Mouse (Mus musculus) cerebellum, adult 11 months (tissue): ENCODE measurements at regions not wholly inside any gene's neighbourhood (a gene's known extent, or its start where the extent isn't known, plus 50 kb on each side); places are given as distances from the start of the nearest gene placed in this dataset.

ENCODE experiments used
- DNase-seq: peaks from one replicate; pipeline ENCODE4 v3.0.0; 2022

- DNase-seq: no peak
These were observed 270.8 kb upstream of the Noct start for GRCm38 (mm10) chr3:50953456-50953855.

GRCm38 (mm10) chr3:50970386-50970785 is 253.9 kb upstream of the Noct start:
- no peak for DNase-seq

DNA sequence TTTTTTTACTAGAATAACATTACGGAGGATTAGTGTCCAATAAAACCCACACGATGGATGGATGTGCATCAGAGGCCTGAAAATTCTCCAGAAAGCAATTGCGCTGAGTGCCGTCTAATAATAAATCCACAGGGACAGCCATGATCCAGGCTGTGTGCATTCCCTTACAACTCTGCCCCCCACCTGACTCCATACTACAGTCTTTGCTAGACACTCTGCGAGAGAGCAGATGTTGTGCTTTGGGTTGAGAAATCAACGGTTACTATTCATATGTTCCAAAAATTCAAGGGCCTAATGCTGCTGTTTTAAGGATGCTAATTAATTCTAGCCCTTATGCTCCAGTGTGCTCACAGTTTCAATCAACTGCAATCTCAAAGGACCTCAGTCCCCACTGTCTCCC is 251.2 kb upstream of the Noct start:
- no peak for DNase-seq

DNA sequence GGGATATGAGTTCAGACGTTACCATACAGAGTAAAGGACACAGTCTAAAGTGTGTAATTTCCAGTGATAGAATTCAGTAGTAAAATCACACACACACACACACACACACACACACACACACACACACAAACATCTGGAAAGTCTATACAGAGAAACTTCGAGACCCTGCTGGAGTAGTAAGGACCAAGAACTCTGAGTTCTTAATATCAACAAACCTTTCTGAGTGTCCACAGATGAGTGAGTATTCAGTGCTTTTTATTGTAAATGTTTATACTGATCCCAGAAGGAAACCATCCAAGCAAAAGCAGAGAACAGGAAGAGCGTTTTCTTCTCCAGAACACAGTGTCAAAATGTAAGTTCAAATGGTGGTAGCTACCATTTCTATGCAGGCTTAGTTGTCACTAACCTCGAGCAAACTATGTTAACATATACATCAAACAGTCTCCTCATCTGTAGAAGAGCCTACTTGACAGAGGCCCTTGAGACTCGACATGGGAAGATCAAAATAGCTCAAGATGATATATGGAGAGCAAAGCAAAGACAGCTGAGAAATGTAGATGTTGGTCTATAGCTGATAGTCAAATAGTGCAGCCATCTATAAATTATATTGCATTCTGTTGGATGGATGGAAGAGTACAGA is 248.0 kb upstream of the Noct start:
- no peak for DNase-seq

DNA sequence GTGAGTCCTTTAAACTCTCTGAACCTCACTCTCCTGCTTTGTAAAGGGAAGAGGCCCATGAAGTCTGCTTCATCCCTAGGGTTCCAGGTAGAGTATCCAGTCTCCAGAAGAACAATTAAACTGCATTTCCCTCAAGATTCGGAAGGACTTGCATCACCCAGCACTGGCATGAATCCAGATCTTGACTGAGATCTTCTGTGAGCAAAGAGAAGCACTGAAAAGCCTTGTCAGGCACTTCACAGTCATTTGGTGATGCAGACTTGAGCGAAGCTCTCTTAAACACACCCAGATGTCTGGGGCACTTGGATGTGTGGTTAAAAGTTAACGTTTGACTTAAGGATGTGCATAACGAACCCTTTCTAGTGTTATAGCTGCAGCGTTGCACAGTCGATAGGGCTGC is 247.4 kb upstream of the Noct start:
- no peak for DNase-seq

DNA sequence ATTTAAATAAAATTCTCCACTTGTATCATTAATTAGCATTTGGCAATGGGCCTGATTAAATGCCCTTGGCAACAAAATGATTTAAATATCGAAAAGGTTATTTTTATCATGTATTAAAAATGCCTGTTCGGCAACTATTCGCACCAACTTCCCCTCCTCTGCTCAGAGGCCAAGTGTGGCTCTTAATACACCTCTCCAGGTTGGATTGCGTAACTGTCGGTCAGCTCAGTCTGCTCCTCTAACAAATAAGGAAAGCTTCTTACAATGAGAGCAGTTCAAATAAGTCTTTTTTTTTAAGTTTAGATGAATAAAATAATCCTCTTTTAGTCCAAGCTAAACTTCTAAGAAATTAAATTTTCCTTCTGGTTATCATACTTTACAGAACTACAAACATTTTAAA is 245.6 kb upstream of the Noct start:
- DNase-seq: no peak

- no peak for DNase-seq
These were observed 244.7 kb upstream of the Noct start for GRCm38 (mm10) chr3:50979592-50979991.

GRCm38 (mm10) chr3:50981751-50982150 is 242.5 kb upstream of the Noct start:
- no peak for DNase-seq

GRCm38 (mm10) chr3:50982649-50983048 is 241.6 kb upstream of the Noct start:
- DNase-seq: no peak

DNA sequence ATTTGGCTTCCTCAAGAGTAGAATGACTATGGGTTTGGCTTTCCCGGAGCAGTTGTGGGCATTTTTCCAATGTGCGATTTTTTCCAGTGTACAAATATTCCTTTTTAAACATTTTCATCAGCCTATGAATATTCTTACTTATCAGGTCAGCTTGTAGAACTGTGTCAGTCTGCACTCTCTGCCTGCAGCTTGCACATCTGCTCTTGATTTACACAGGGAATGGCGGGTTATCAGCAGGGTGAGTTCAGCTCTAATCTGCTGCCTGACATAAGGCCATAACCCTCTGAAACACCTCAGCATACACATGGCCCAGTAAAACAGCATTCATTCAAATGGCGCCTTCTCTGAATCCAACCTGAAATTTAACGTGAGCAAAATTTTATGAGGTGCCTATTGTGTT is 241.1 kb upstream of the Noct start:
- DNase-seq: no peak

GRCm38 (mm10) chr3:50983962-50984765 is 240.1 kb upstream of the Noct start:
- DNase-seq: no peak

- DNase-seq: no peak
These were observed 236.4 kb upstream of the Noct start for GRCm38 (mm10) chr3:50987821-50988220.

DNA sequence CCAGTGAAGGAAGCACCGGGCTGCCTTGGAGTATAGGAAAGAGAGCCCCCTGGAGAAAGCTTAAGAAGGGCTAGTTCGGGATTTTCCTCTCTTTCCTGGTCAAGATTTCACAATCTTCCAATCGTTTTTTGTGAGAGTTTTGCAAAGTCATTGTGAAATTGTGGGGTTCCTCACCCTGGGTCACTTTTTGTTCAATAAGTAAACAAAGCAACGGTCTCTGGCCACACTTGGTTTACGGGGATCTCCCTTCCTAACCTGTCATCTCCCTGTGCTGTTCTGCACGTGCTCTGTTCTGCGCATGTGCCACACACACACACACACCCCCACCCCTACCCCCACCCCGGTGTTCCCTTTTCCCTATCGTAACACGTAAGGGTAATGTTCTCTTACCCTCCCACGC is 233.4 kb upstream of the Noct start:
- no peak for DNase-seq

DNA sequence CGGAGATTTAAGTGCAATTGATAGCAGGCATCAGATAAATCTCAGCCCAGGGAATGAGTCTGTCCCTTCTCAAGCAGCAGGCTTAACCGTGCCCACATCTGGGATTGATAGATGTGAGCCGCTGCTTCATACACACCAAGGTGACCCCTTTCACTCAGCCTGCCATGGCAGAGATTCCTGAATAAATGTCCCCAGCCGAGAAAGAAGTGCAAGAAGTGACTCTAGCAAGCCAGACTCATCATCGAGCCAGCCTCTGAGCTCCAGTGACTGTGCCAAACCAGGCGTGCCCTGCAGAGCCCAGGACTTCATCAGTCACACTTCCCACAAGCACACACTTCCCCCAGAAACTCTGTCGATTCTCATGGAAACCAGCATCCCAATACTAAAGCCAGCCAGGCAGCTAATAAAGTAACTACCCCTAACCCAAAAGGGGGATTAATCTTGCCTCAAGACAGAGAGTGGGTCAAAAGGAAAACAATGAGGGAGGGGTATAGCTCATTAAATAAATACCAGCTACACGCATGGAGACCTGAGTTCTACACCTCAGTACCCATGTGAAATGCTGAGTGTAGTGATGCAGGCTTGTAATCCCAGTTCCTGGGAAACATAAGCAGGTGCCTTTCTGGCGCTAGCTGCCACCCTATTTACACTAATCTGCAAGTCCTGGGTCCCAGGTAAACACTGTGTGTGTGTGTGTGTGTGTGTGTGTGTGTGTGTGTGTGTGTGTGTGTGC is 231.5 kb upstream of the Noct start:
- DNase-seq: no peak

DNA sequence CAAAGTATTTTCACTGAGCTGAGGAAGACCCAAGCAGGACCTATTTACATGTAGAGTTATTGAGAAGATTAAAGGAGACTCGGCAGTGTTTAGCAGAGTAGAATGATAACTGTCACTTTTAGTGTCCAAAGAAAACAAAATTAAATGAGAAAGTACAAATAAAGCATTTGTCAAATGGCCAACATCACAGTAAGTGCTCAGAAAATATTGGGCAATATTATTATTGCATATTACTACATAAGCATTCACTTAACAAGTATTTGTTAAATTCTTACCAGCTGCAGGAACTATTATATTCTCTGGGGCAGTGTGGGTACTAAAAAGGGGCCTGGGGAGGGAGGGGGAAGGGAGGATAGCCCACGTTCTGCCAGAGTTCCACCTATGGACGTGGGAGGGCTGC is 224.5 kb upstream of the Noct start:
- DNase-seq: no peak

DNA sequence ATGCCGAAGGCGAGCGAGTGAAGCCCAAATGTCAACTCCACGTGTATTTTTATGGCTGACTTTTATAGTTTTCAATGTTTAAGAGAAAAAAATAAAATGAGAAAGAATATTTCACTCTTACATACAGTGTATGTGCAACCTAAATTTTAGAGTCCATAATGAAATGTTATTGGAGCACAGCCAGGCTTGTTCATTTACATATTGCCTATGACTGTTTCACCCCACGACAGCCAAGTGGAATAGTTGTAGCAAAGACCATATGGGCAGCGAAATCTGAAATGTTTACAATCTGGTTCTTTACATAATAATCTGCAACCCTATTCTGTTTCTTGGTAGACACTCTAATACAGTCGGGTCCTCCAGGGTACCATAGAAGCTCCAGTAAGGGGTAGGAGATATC is 223.3 kb upstream of the Noct start:
- DNase-seq: no peak

- DNase-seq: no peak
These were observed 221.6 kb upstream of the Noct start for GRCm38 (mm10) chr3:51002662-51003061.

- DNase-seq: no peak
These were observed 220.6 kb upstream of the Noct start for GRCm38 (mm10) chr3:51003506-51004170.

DNA sequence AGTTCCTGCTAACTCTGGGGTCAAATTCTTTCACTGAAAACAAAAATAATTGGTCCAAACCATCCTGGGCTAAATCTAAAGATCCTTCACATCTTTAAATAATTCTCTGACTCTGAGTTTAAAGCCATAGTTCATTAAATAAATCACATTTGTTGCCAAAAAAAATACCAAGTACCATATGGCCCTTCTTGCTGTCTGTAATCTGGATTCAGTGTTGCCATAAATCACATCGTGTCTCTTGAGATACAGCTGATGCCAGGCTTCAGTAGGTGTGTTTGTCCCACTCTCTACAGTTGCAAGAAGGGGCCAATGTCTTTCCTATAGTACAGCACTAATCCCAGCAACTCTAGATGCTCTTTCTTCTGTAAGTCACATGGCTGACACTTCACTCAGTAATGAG is 220.0 kb upstream of the Noct start:
- DNase-seq: no peak

GRCm38 (mm10) chr3:51009098-51009497 is 215.1 kb upstream of the Noct start:
- no peak for DNase-seq

DNA sequence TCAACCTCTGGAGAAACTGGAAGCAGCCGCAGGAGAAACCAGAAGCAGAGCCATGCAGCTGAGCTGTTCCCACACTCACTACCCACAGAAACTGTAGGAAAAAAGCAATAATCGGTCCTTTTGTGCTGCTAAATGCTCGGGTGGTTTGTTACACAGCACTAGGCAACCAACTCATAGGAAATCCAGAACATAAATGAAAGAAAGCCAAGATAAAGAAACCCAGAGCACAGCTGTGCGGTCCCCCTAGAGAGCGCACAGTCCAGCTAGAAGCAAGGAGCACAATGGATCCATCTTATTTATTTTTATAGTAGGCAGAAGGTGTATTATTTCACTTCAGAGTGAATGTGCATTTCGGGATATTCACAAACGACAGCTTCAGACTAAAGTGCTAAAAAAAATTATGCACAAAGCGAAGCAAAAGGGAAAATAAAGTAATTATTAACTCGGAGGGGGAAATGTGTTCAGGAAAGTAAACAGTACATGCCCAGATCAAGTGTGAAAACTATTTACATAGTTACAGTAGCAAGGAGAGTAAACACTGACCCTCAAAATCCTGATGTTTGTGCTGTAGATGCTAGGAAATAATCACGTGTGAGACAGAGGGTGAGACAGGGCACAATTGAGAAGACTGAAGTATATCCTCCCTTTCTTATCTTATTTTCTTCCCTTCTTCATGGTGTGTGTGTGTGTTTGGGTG is 204.4 kb upstream of the Noct start:
- no peak for DNase-seq

DNA sequence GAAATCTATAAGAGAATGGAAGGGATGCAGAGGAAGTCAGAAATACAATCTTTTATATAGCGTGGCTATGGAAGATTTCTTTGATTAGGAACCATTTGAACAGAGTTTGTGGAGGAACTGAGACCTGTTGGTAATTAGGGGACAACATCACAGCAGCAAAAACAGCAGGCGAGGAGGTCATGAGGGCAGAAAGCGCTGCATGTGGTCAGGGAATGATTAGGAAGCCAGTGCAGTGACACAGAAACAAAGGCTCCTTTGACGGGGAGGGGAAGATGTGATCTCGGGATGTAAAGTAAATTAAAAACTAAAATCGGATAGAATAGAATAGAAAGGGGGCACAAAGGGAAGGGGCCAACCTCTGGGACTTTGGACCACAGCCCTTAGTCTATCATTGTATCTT is 199.6 kb upstream of the Noct start:
- DNase-seq: no peak

DNA sequence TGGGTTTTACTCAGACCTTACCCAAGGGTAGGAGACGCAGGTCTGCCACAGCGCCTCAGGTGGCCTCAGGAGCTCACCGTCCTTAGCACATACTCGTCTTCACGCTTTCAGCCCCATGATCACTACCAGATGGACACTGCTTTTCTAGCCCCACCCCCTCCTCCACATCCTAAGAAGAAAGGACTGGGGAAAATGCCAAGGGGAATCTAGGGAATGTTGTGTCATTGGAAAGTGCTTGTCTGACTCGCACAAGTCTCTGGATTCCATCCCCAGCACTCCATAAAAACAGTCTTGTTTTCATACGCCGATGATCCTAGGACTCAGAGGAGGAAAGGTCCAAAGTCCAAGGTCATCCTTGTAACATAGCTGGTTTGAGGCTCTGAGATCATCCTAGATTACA is 192.4 kb upstream of the Noct start:
- no peak for DNase-seq
